Mouse (Mus musculus) retina, postnatal 7 days (tissue): ENCODE results near the gene Nsdhl.

Experiments used
- DNase-seq: peaks from one replicate; pipeline ENCODE4 v3.0.0-alpha.2; 2012; ENCODE audit warnings: low read depth, low spot score

The Nsdhl gene

GRCm38 (mm10) chrX:72917884-72918681 is at the start of gene Nsdhl, which contains the start of gene Cetn2:
TSS of gene Nsdhl (plus strand) at chrX:72918557.
TSS of gene Cetn2 (minus strand) at chrX:72918411.
- DNase-seq = peak; percentile 79

GRCm38 (mm10) chrX:72895388-72896054 is 22.8 kb upstream of the Nsdhl start:
- DNase-seq = no peak

DNA sequence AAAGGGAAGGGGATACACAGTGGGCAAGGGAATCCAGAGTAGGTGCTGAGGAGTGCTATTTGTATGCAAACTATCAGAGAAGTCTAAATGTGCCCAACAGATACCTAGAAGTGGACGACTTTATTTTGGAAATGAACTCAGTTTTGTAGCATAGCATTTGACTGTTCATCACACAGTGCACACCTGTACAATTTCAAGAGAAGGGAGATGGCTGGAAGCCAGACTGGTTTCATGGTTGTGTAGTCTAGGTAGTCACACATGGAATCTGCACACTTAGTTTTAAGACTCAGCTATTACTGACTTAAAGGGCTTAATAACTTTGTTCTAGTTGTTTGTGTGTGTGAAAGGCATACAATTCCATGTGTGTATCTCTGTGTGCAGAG is 22.3 kb upstream of the Nsdhl start:
- DNase-seq = no peak

GRCm38 (mm10) chrX:72902530-72902929 is 15.8 kb upstream of the Nsdhl start:
- DNase-seq = no peak

DNA sequence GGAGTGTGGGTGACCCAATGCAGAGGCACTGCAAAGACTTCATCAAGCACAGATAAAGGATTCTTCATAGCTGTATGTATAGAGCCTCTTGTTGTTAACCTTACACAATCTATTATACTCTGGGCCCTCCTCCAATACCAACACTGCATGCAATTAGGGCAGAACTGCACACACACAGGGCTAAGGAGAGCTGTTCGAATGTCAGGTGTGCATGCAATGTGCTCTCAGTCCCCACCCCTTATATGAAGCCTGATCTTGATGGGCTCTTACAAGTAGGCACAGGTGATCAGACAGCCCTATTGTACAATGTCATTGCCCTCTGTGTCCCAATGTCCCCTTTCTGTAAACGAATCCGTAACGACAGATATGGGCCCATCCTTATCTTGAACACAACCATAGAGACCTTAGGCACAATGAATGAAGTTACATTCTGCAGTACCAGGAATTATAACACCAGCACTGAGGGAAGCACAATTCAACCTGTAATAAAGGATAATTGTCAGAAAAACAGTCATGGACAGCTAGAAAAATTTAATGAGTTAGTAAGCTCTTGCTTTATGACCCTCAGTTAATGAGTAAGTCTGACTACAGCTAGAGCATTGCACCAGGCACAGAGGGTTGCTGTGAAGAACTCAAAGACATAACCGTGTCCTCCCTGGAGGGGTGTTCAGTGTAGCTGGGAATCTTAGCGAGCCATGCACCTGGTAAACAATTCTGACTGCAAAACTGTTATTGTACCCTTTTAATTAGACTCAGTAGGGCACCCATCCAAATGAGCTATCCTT is 10.5 kb upstream of the Nsdhl start:
- DNase-seq = no peak

- no peak for DNase-seq
Measured at GRCm38 (mm10) chrX:72908404-72908741, 10.0 kb upstream of the Nsdhl start.

DNA sequence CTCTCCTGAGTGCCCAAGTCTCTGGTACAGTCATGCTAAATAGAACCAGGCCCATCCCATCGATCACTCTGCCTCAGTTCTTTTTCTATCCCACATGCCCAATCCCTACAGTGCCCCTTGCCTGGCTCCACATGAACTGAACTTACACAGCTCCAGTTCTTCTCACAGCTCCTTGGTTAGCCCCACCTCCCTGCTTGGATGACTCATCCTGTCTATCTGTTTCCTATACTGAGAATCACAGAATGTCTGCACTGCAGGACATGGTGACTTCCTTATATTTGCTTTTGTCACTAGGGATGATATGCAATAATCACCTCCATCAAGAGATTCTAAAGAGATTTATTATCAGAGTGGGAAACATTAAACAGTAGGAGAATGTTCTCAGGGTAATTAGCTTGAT is 6.7 kb upstream of the Nsdhl start:
- no peak for DNase-seq

DNA sequence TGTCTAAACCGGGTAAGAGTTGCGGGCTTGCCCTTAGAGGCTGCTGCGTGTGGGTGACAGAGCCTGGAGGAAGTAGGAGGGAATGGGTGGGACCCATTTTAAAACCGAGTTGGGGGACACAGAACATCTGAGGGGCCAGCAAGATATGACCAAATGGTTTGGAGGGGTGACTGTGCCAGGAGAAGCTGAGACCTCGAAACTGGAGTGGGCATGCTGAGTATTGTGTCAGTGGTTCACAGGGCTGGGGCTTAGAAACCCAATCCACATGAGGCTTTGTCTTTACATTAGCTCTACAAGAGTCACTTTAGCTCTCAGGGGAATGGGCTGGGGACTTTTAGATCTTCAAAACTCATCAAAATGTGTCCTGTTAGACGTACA is 314 bp downstream of the Nsdhl start:
- no peak for DNase-seq

DNA sequence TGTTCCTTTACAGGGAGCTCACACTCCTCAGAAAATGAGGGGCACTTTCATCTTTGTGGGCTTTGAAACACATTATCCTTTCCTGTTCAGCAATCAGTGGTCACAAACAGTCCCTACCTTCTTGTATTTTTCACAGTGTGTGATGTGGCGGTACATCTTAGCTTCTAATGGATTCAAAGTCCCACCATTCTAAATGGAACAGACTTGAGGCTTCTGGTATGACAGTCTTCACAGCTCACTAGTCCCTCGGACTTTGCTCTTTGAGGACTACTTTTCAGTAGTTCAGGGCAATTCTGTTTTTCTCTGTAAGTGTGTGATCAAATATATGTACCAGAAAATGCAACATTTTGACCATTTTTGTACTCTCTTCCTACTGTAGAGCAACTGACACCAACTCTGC is 3.0 kb downstream of the Nsdhl start:
- no peak for DNase-seq

GRCm38 (mm10) chrX:72953464-72953863 is 35.1 kb downstream of the Nsdhl start:
- DNase-seq = no peak

GRCm38 (mm10) chrX:72956486-72956885 is 38.1 kb downstream of the Nsdhl start:
- no peak for DNase-seq

DNA sequence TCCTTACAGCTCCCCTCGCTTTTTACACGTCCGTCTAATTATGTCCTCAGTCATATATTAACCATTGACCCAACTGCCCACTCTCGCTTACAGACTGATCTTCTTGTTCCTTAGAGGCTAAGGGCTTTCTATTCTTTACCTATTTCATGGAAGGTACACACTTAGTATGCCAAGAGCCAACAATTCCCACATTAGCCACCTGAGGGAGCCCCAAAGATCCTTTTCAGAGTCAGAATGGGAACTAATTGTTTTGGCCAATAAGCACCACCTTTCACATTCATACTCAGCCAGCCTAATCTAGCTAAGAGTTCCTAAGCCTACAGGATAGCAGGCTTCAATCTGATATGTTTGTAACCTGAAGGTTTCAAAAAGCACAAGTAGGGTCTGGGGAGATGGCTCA is 42.1 kb downstream of the Nsdhl start:
- no peak for DNase-seq

DNA sequence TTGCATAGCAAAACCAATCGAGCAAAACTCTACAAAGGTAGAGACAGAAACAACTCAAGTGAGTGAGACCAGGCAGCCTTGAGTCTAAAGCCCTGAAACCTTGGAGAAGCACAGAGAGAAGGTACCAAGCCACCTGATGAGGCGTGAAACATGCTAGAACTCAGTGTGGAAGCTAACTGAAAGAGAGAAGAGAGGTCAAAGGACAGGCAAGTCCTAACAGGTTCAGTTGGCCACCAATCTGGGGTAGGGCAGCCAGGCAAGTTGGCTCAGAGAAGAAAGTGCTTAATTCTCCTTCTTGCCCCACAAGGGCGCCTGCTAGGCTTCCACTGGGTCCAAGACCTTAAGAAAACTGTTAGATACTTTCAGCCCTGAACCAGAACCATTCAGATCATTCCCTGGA is 43.2 kb downstream of the Nsdhl start:
- DNase-seq = no peak

- DNase-seq = no peak
Measured at GRCm38 (mm10) chrX:72962743-72963142, 44.4 kb downstream of the Nsdhl start.

- DNase-seq = no peak
Measured at GRCm38 (mm10) chrX:72982831-72983230, 64.5 kb downstream of the Nsdhl start.

DNA sequence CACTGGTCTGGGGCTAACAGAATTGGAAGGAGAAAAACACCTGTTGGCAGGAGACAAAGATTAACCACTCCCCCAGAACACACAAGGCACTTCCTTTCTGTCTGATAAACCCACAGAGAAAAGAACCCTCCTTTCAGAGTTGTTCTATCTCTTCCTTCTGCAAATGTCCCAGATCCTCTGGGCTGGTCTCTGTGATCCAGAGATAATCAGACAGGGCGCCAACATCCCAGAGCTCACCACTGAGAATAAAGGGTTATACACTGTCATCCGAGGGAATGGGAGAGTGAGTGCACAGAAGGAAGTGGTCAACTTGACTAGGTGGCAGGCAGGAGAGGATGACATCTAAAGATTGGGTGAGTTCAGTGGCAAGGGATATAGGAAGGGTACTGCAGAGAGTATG is 67.2 kb downstream of the Nsdhl start:
- DNase-seq = no peak

GRCm38 (mm10) chrX:72986841-72987519 is 68.6 kb downstream of the Nsdhl start, which contains the start of gene Zfp185:
TSS of gene Zfp185 (plus strand) at chrX:72987339.
- no peak for DNase-seq

- no peak for DNase-seq
Measured at GRCm38 (mm10) chrX:72987520-72987905, 69.2 kb downstream of the Nsdhl start.

- DNase-seq = no peak
Measured at GRCm38 (mm10) chrX:72988431-72988830, 70.1 kb downstream of the Nsdhl start.

DNA sequence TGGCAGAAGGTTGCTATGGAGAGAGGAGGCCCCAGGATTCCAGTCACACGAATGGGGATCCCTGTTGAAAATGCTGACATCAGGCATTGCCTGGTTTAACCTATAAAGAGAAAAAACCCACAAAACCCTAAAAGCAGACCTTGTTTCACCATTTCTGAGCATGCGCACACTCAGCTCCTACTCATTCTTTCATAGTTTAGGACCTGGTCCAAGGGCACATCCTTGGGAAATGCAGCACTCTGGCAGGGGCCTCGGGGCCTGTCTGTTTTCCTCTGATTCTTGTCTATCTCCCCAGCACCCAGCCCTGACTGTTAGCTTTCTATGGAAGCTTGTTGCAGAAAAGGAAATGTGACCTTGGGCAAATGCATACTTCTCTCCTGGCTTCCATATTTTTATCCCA is 72.2 kb downstream of the Nsdhl start:
- DNase-seq = no peak

GRCm38 (mm10) chrX:72992291-72992919 is 74.0 kb downstream of the Nsdhl start:
- DNase-seq = no peak
